Mouse (Mus musculus) liver, embryonic 14.5 days (tissue): ENCODE measurements around the gene Arhgap44. TPM values are rescaled to one million over a fixed set of nuclear protein-coding genes. Genes with fewer than 3 reads are reported as not detected.

Experiments
- ATAC-seq: fragments of 200-750 bp; cut with Nextera tagmentation; 2 replicates; pipeline ENCODE4 v1.8.0; 2017; ENCODE audit warnings: moderate number of reproducible peaks, mild to moderate bottlenecking, moderate library complexity; ENCODE audit not compliant: insufficient read depth
- DNase-seq, 3 experiments: peaks; one replicate each; pipeline ENCODE4 v3.0.0-alpha.2; 2012 to 2013; ENCODE audit warnings: low read depth in 3 of 3, low spot score in 3 of 3
- H3K27ac ChIP-seq: fragments of 300-500 bp; sonication (generic); 2 replicates; pipeline ENCODE4 v1.5.1; 2014; ENCODE audit warnings: moderate library complexity, mild to moderate bottlenecking, control low read depth, inconsistent platforms
- H3K27me3 ChIP-seq: fragments of 300-500 bp; sonication (generic); 2 replicates; pipeline ENCODE4 v1.6.1; 2014; ENCODE audit warnings: mild to moderate bottlenecking, low read length, moderate library complexity; ENCODE audit not compliant: control insufficient read depth, insufficient read depth
- H3K36me3 ChIP-seq: fragments of 300-500 bp; sonication (generic); replicated peaks from 2 replicates; pipeline ENCODE4 v1.6.1; 2014; ENCODE audit warnings: low read depth; ENCODE audit not compliant: control insufficient read depth, insufficient read depth
- H3K4me1 ChIP-seq, 2 experiments: fragments of 200-500 bp in 1 of 2; fragments of 300-500 bp in 1 of 2; sonication (generic) in 1 of 2; replicated peaks; 2 replicates each; pipeline ENCODE4 v1.6.1; 2012 to 2014; ENCODE audit warnings: antibody characterized with exemption in 1 of 2, inconsistent platforms in 1 of 2, low read length in 1 of 2; ENCODE audit not compliant: control insufficient read depth in 2 of 2, insufficient read depth in 2 of 2
- H3K4me2 ChIP-seq: fragments of 300-500 bp; sonication (generic); 2 replicates; pipeline ENCODE4 v1.6.1; 2014; ENCODE audit warnings: low read depth, mild to moderate bottlenecking, control low read depth, moderate library complexity
- H3K4me3 ChIP-seq, 2 experiments: fragments of 200-500 bp in 1 of 2; fragments of 300-500 bp in 1 of 2; sonication (generic) in 1 of 2; 2 replicates each; pipeline ENCODE4 v1.5.1; 2012 to 2014; ENCODE audit warnings: low read depth in 2 of 2, low read length in 2 of 2, mild to moderate bottlenecking in 2 of 2, control low read depth in 1 of 2, inconsistent platforms in 1 of 2, moderate library complexity in 1 of 2; ENCODE audit not compliant: insufficient read depth in 1 of 2
- H3K9ac ChIP-seq: fragments of 300-500 bp; sonication (generic); replicated peaks from 2 replicates; pipeline ENCODE4 v1.6.1; 2014; ENCODE audit warnings: mild to moderate bottlenecking, control low read depth, moderate library complexity
- H3K9me3 ChIP-seq: fragments of 300-500 bp; sonication (generic); 2 replicates; pipeline ENCODE4 v1.6.1; 2016; ENCODE audit warnings: low read length, mixed read lengths; ENCODE audit not compliant: control insufficient read depth
- CTCF ChIP-seq: IDR thresholded peaks from 2 replicates; pipeline ENCODE4 v1.5.1; 2016; ENCODE audit warnings: antibody characterized with exemption, low read depth, control low read depth
- EP300 ChIP-seq: IDR thresholded peaks from 2 replicates; pipeline ENCODE4 v1.6.1; 2016; ENCODE audit warnings: antibody characterized with exemption, low read depth
- WGBS: fragments of 180-500 bp; shearing (Covaris S2); extraction: QIAGEN DNeasy Blood & Tissue Kit; methylation state at CpG from one replicate; pipeline ENCODE4 v1.1.7; 2014; ENCODE audit not compliant: insufficient replicate concordance; 5-methylcytosine and 5-hydroxymethylcytosine counted together
- polyA plus RNA-seq, 2 experiments: library from polyadenylated mRNA; depleted of rRNA in 1 of 2; stranded (reverse) in 1 of 2; unstranded in 1 of 2; fragments of >200 nt; fragmentation: Nextera tagmentation in 1 of 2; extraction: Ambion mirVana in 1 of 2; gene quantifications; 2 replicates each; pipeline versions ENCODE4 v1.2.1 to v1.2.3; 2012 to 2014

Arhgap44 gene
- polyA plus RNA-seq, 2 experiments, result 0.44 to 0.55 TPM

DNA sequence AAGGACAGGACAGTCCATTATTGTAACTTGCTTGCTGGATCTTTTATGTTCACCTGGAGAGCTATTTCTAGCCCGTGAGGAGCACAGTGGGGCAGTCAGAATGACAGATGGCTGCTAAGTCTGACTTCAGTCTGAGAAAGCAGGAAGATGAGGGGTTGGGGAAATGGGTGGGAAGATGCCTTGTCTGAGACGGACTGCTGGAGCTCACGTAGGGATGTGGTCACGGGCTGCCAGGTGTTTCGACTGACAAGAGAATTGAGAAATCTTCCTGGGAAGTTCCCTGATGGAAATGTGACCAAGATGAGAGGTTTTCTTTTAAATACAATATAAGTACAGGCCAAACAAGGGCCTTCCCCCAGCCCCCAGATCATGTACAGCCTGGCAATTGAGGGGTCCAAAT is 108.5 kb downstream of the Arhgap44 start:
- TF ChIP-seq CTCF (no peak), EP300 (no peak)
- WGBS, result 21% methylated on average over 5 of the region's 5 CpGs
- H3K4me3 ChIP-seq, result no peak overlapping the region

DNA sequence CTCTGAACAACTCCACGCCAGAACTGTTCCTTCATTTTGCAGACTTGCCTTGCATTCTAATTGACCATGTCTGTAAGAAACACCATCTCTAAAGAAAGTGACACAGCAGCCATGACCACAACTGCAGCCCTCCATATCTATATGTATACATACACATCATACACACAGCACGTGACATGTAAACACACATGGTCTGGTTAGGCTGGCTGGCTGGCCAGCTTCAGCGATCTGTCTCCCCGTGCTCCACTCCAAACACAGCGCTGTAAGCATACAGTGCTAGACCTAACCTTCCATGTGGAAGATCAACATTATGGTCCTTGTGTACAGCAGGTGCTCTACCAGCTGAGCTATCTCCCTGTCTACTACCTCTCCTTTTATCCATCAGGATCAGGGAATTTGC is 111.9 kb downstream of the Arhgap44 start:
- H3K4me3 ChIP-seq, result no peak overlapping the region
- H3K9me3 ChIP-seq, result no peaks in the 10 kb centered on the region
- no peaks in the 10 kb centered on the region for H3K36me3 ChIP-seq
- TF ChIP-seq CTCF (no peak), EP300 (no peak)
- no peak overlapping the region for H3K4me2 ChIP-seq
- H3K4me1 ChIP-seq, result no peaks in the 10 kb centered on the region
- H3K27me3 ChIP-seq, result no peaks in the 10 kb centered on the region
- 77% methylated on average over 5 of the region's 5 CpGs for WGBS
- DNase-seq (no peak), ATAC-seq (no peak)
- no peak overlapping the region for H3K27ac ChIP-seq
- no peak overlapping the region for H3K9ac ChIP-seq

More for the DNA sequence above, 108.5 kb downstream of the Arhgap44 start:
- H3K36me3 ChIP-seq, result no peaks in the 10 kb centered on the region
- H3K4me2 ChIP-seq, result no peak overlapping the region
- no peaks in the 10 kb centered on the region for H3K27me3 ChIP-seq
- ATAC-seq (no peak), DNase-seq (no peak)
- no peak overlapping the region for H3K27ac ChIP-seq
- H3K9ac ChIP-seq, result no peak overlapping the region
- H3K9me3 ChIP-seq, result no peaks in the 10 kb centered on the region
- no peaks in the 10 kb centered on the region for H3K4me1 ChIP-seq

DNA sequence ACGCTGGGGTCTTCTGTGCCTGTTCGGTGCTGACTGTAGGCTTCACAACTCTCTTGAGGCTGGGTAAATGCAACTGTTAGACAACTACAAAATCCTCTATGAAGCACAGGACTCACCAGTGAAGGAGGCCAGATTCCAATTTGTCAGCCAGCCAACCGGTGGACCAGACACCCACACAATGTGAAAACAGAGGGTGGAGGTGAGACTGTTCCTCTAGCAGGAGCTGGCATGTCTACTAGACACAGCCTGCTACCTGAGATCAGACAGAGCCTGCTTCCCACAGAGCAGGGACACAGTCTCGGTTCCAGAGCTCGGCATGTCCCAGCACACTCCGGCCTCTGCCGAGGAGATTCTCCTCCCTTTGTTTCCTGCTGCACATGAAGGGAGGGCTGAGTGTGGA is 113.7 kb downstream of the Arhgap44 start:
- Histone ChIP-seq H3K4me2 (no peak overlapping the region), H3K9me3 (no peaks in the 10 kb centered on the region), H3K4me1 (no peaks in the 10 kb centered on the region), H3K27me3 (no peaks in the 10 kb centered on the region), H3K4me3 (no peak overlapping the region), H3K9ac (no peak overlapping the region), H3K36me3 (no peaks in the 10 kb centered on the region), H3K27ac (no peak overlapping the region)
- ATAC-seq (no peak), DNase-seq (no peak)
- 82% methylated on average over 7 of the region's 7 CpGs for WGBS
- no peak for TF ChIP-seq EP300
- no peak for TF ChIP-seq CTCF

DNA sequence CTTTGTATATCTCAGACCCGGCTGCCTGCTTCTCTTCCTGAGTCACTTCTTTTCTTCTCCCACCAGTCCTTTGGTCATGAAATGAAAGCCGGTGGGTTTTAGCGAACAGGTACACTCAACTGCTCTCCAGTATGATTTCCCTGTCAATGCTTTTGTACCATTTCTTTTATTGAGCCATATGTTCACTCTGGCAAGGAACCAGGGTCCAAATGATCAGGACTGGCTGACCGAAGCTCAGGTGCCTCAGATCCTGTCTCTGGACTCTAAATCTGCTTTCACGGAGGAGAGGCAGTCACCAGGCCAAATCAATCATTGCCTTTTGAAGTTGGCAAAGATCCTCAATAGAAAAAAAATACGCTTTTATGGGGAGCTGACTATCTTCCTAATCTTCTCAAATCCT is 122.2 kb downstream of the Arhgap44 start:
- Histone ChIP-seq H3K4me1 (no peaks in the 10 kb centered on the region), H3K27ac (no peak overlapping the region), H3K36me3 (no peaks in the 10 kb centered on the region), H3K4me2 (no peak overlapping the region), H3K27me3 (no peaks in the 10 kb centered on the region), H3K9ac (no peak overlapping the region), H3K4me3 (no peak overlapping the region), H3K9me3 (no peaks in the 10 kb centered on the region)
- 64% methylated on average over 6 of the region's 6 CpGs for WGBS
- TF ChIP-seq CTCF (no peak), EP300 (no peak)
- DNase-seq (no peak), ATAC-seq (no peak)

DNA sequence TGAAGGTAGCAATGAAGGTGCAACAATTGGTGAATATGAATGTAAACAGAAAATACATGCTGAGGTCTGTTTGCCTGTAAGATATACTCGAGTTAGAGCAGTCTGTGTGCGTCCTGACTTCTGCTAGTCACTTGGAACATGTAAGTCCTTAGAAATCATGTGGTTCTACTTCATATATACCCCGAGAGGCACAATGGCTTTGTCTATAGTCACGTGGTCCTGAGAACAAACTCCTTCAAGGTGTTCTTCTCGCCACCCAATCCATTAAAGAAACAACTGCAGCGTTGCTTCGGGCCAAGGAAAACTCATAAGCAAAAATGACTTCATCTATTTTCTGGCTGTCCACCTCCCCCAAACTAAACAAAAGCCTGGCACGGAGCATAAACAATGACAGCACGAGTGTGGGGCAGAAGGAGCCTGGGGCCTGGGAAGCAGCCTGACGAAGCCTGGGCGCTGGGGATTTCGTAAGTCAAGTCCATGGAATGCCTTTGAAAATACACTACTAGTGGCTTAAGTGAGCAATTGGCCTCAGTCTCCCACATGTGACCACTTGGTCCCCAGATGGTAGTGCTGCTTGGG is 123.2 kb downstream of the Arhgap44 start:
- WGBS, result 54% methylated on average over 12 of the region's 12 CpGs
- no peak overlapping the region for H3K9ac ChIP-seq
- H3K4me3 ChIP-seq, result no peak overlapping the region

More for the DNA sequence above, 123.2 kb downstream of the Arhgap44 start:
- Histone ChIP-seq H3K27ac (no peak overlapping the region), H3K9me3 (no peaks in the 10 kb centered on the region), H3K4me2 (no peak overlapping the region), H3K36me3 (no peaks in the 10 kb centered on the region), H3K4me1 (no peaks in the 10 kb centered on the region), H3K27me3 (no peaks in the 10 kb centered on the region)
- DNase-seq (no peak), ATAC-seq (no peak)
- no peak for TF ChIP-seq EP300
- TF ChIP-seq CTCF, result no peak
